Mouse (Mus musculus): ENCODE measurements around the gene Olfr629. TPM values are rescaled to one million over a fixed set of nuclear protein-coding genes. Genes with fewer than 3 reads are reported as not detected.
"Not testable (repeated sequence)": the region's sequence is repeated elsewhere in the genome, so short reads cannot be mapped to it uniquely, and the experiment has no call there.

Olfr629 gene
- polyA plus RNA-seq (2012; rRNA removed): not detected in 2 replicates

- Histone ChIP-seq H3K4me3 (ENCODE audit: control insufficient read depth, insufficient read depth, low read length) (no peak within 1 kb of the TSS), H3K4me1 (replicated peaks; ENCODE audit: control insufficient read depth, insufficient read depth, low read length) (no peaks in the 10 kb centered on the region), H3K27ac (ENCODE audit: control insufficient read depth, insufficient read depth, low read length) (no peak within 1 kb of the TSS), H3K27me3 (ENCODE audit: control insufficient read depth, insufficient read depth, low read length) (no peaks in the 10 kb centered on the region), H3K36me3 (ENCODE audit: control insufficient read depth, insufficient read depth, low read length) (no peaks in the 10 kb centered on the region)
- 96% methylated on average over 2 of the region's 2 CpGs for WGBS
- TF ChIP-seq CTCF (IDR thresholded peaks at IDR 0.05; ENCODE audit: borderline replicate concordance, control insufficient read depth, extremely low read depth, insufficient read depth, low read length, poor library complexity) (no peak), POLR2A (IDR thresholded peaks at IDR 0.05; ENCODE audit: control insufficient read depth, extremely low read depth, insufficient read depth, low read length, poor library complexity) (no peak)
- no peak for DNase-seq
These were observed at the start of gene Olfr629 for GRCm38 (mm10) chr7:103744843-103745242. Gene Olfr629, minus strand, starts transcription at chr7:103744943.

GRCm38 (mm10) chr7:103792669-103793388 lies 48.1 kb upstream of the Olfr629 start:
- Histone ChIP-seq H3K27ac (ENCODE audit: control insufficient read depth, insufficient read depth, low read length) (no peak overlapping the region), H3K4me1 (replicated peaks; ENCODE audit: control insufficient read depth, insufficient read depth, low read length) (no peaks in the 10 kb centered on the region), H3K4me3 (ENCODE audit: control insufficient read depth, insufficient read depth, low read length) (no peak overlapping the region), H3K36me3 (ENCODE audit: control insufficient read depth, insufficient read depth, low read length) (no peaks in the 10 kb centered on the region), H3K27me3 (ENCODE audit: control insufficient read depth, insufficient read depth, low read length) (no peaks in the 10 kb centered on the region)
- no peak for TF ChIP-seq POLR2A (IDR thresholded peaks at IDR 0.05; ENCODE audit: control insufficient read depth, extremely low read depth, insufficient read depth, low read length, poor library complexity)
- no peak for DNase-seq
- 22% methylated on average over 4 of the region's 4 CpGs for WGBS

GRCm38 (mm10) chr7:103791721-103792120 lies 47.0 kb upstream of the Olfr629 start, which contains the start of gene Olfr67:
Gene Olfr67, minus strand, starts transcription at chr7:103791821.
- Histone ChIP-seq H3K27ac (ENCODE audit: control insufficient read depth, insufficient read depth, low read length) (no peak within 1 kb of the TSS), H3K27me3 (ENCODE audit: control insufficient read depth, insufficient read depth, low read length) (no peaks in the 10 kb centered on the region), H3K4me1 (replicated peaks; ENCODE audit: control insufficient read depth, insufficient read depth, low read length) (no peaks in the 10 kb centered on the region), H3K4me3 (ENCODE audit: control insufficient read depth, insufficient read depth, low read length) (no peak within 1 kb of the TSS), H3K36me3 (ENCODE audit: control insufficient read depth, insufficient read depth, low read length) (no peaks in the 10 kb centered on the region)
- no peak for DNase-seq
- 76% methylated on average over 3 of the region's 3 CpGs for WGBS
- TF ChIP-seq CTCF (IDR thresholded peaks at IDR 0.05; ENCODE audit: borderline replicate concordance, control insufficient read depth, extremely low read depth, insufficient read depth, low read length, poor library complexity) (no peak), POLR2A (IDR thresholded peaks at IDR 0.05; ENCODE audit: control insufficient read depth, extremely low read depth, insufficient read depth, low read length, poor library complexity) (no peak)

- no peak for TF ChIP-seq POLR2A (IDR thresholded peaks at IDR 0.05; ENCODE audit: control insufficient read depth, extremely low read depth, insufficient read depth, low read length, poor library complexity)
- no peak for TF ChIP-seq CTCF (IDR thresholded peaks at IDR 0.05; ENCODE audit: borderline replicate concordance, control insufficient read depth, extremely low read depth, insufficient read depth, low read length, poor library complexity)
- 93% methylated on average over 3 of the region's 3 CpGs for WGBS
- H3K27me3 ChIP-seq (ENCODE audit: control insufficient read depth, insufficient read depth, low read length): no peaks in the 10 kb centered on the region
- no peaks in the 10 kb centered on the region for H3K4me1 ChIP-seq (replicated peaks; ENCODE audit: control insufficient read depth, insufficient read depth, low read length)
- no peak within 1 kb of the TSS for H3K4me3 ChIP-seq (ENCODE audit: control insufficient read depth, insufficient read depth, low read length)
- H3K27ac ChIP-seq (ENCODE audit: control insufficient read depth, insufficient read depth, low read length): no peak within 1 kb of the TSS
- no peak for DNase-seq
- H3K36me3 ChIP-seq (ENCODE audit: control insufficient read depth, insufficient read depth, low read length): no peaks in the 10 kb centered on the region
These were observed 34.9 kb upstream of the Olfr629 start, which contains the start of gene Olfr68 for GRCm38 (mm10) chr7:103779598-103779997. Gene Olfr68, minus strand, starts transcription at chr7:103779698.

GRCm38 (mm10) chr7:103777652-103778051 lies 32.9 kb upstream of the Olfr629 start:
- DNase-seq; H3K27me3 ChIP-seq (ENCODE audit: control insufficient read depth, insufficient read depth, low read length); H3K27ac ChIP-seq (ENCODE audit: control insufficient read depth, insufficient read depth, low read length); H3K4me3 ChIP-seq (ENCODE audit: control insufficient read depth, insufficient read depth, low read length); H3K4me1 ChIP-seq (replicated peaks; ENCODE audit: control insufficient read depth, insufficient read depth, low read length); H3K36me3 ChIP-seq (ENCODE audit: control insufficient read depth, insufficient read depth, low read length): not testable (repeated sequence)
- 89% methylated on average over 4 of the region's 4 CpGs for WGBS

- 90% methylated on average over 2 of the region's 2 CpGs for WGBS
These were observed 26.8 kb upstream of the Olfr629 start, which contains the start of gene Olfr69 for GRCm38 (mm10) chr7:103771494-103771893. Gene Olfr69, minus strand, starts transcription at chr7:103771594.

GRCm38 (mm10) chr7:103767687-103768086 lies 22.9 kb upstream of the Olfr629 start:
- not testable (repeated sequence) for H3K4me1 ChIP-seq (replicated peaks; ENCODE audit: control insufficient read depth, insufficient read depth, low read length); H3K27ac ChIP-seq (ENCODE audit: control insufficient read depth, insufficient read depth, low read length); H3K36me3 ChIP-seq (ENCODE audit: control insufficient read depth, insufficient read depth, low read length); H3K4me3 ChIP-seq (ENCODE audit: control insufficient read depth, insufficient read depth, low read length); DNase-seq; H3K27me3 ChIP-seq (ENCODE audit: control insufficient read depth, insufficient read depth, low read length)
- WGBS: 96% methylated on average over 6 of the region's 6 CpGs

More at GRCm38 (mm10) chr7:103771494-103771893, 26.8 kb upstream of the Olfr629 start, which contains the start of gene Olfr69:
- H3K4me3 ChIP-seq (ENCODE audit: control insufficient read depth, insufficient read depth, low read length): no peak within 1 kb of the TSS
- no peak for DNase-seq
- no peaks in the 10 kb centered on the region for H3K36me3 ChIP-seq (ENCODE audit: control insufficient read depth, insufficient read depth, low read length)
- H3K27me3 ChIP-seq (ENCODE audit: control insufficient read depth, insufficient read depth, low read length): no peaks in the 10 kb centered on the region
- no peak within 1 kb of the TSS for H3K27ac ChIP-seq (ENCODE audit: control insufficient read depth, insufficient read depth, low read length)
- no peak for TF ChIP-seq POLR2A (IDR thresholded peaks at IDR 0.05; ENCODE audit: control insufficient read depth, extremely low read depth, insufficient read depth, low read length, poor library complexity)
- no peak for TF ChIP-seq CTCF (IDR thresholded peaks at IDR 0.05; ENCODE audit: borderline replicate concordance, control insufficient read depth, extremely low read depth, insufficient read depth, low read length, poor library complexity)
- no peaks in the 10 kb centered on the region for H3K4me1 ChIP-seq (replicated peaks; ENCODE audit: control insufficient read depth, insufficient read depth, low read length)

- H3K4me1 ChIP-seq (replicated peaks; ENCODE audit: control insufficient read depth, insufficient read depth, low read length); H3K27me3 ChIP-seq (ENCODE audit: control insufficient read depth, insufficient read depth, low read length); H3K4me3 ChIP-seq (ENCODE audit: control insufficient read depth, insufficient read depth, low read length); H3K36me3 ChIP-seq (ENCODE audit: control insufficient read depth, insufficient read depth, low read length); H3K27ac ChIP-seq (ENCODE audit: control insufficient read depth, insufficient read depth, low read length); DNase-seq: not testable (repeated sequence)
- 20% methylated on average over 6 of the region's 6 CpGs for WGBS
These were observed 17.5 kb upstream of the Olfr629 start for GRCm38 (mm10) chr7:103762212-103762611.

All from thymus, adult 2 months (tissue).